Mouse (Mus musculus) liver, adult 2 months (tissue): ENCODE results near the gene Gm5294. TPM values are rescaled to one million over a fixed set of nuclear protein-coding genes. Genes with fewer than 3 reads are reported as not detected.

Experiments
- DNase-seq: peaks from one replicate; pipeline ENCODE4 v3.0.0-alpha.2; 2011; ENCODE audit warnings: low read depth, low spot score; ENCODE audit errors: extremely low read depth
- H3K27ac ChIP-seq: fragments of 200-500 bp; replicated peaks from 2 replicates; pipeline ENCODE4 v1.5.1; 2012; ENCODE audit warnings: low read depth, mild to moderate bottlenecking, control low read depth, inconsistent platforms, low read length; ENCODE audit not compliant: insufficient read depth
- H3K27me3 ChIP-seq: fragments of 200-500 bp; 2 replicates; pipeline ENCODE4 v1.6.1; 2012; ENCODE audit warnings: mild to moderate bottlenecking, moderate library complexity, low read length, inconsistent platforms; ENCODE audit not compliant: control insufficient read depth, insufficient read depth
- H3K36me3 ChIP-seq: fragments of 200-500 bp; 2 replicates; pipeline ENCODE4 v1.6.1; 2012; ENCODE audit warnings: low read length, inconsistent platforms; ENCODE audit not compliant: control insufficient read depth, insufficient read depth
- H3K4me1 ChIP-seq: fragments of 200-500 bp; 2 replicates; pipeline ENCODE4 v1.6.1; 2011; ENCODE audit warnings: low read length; ENCODE audit not compliant: control insufficient read depth, insufficient read depth
- H3K4me3 ChIP-seq: fragments of 200-500 bp; 2 replicates; pipeline ENCODE4 v1.5.1; 2011; ENCODE audit warnings: low read depth, mild to moderate bottlenecking, control low read depth, low read length, moderate library complexity; ENCODE audit not compliant: insufficient read depth
- H3K79me2 ChIP-seq: fragments of 200-500 bp; 2 replicates; pipeline ENCODE4 v1.6.1; 2012; ENCODE audit warnings: inconsistent platforms, mild to moderate bottlenecking, low read length, moderate library complexity; ENCODE audit not compliant: control insufficient read depth, insufficient read depth
- H3K9ac ChIP-seq: fragments of 200-500 bp; 2 replicates; pipeline ENCODE4 v1.6.1; 2012; ENCODE audit warnings: low read depth, mild to moderate bottlenecking, control low read depth, inconsistent platforms, low read length
- CTCF ChIP-seq: fragments of 200-500 bp; IDR thresholded peaks from 2 replicates; pipeline ENCODE4 v1.5.1; 2011; ENCODE audit warnings: low read depth, low read length, control low read depth
- POLR2A ChIP-seq: fragments of 200-500 bp; IDR thresholded peaks from 2 replicates; pipeline ENCODE4 v1.6.1; 2011; ENCODE audit warnings: low read length, control low read depth; ENCODE audit not compliant: insufficient read depth; ENCODE audit errors: extremely low read depth
- WGBS: fragments of 180-500 bp; shearing (Covaris S2); methylation state at CpG from one replicate; pipeline ENCODE4 v1.1.7; 2018; 5-methylcytosine and 5-hydroxymethylcytosine counted together
- polyA plus RNA-seq: library from polyadenylated mRNA; depleted of rRNA; stranded (reverse); fragments of >200 nt; gene quantifications from 2 replicates; pipeline ENCODE4 v1.2.3, GENCODE M21; 2012; rRNA removed
- total RNA-seq: library from RNA; depleted of rRNA; stranded (reverse); fragments of >200 nt; gene quantifications from 2 replicates; pipeline ENCODE4 v1.2.3, GENCODE M21; 2014; rRNA removed

Gm5294 gene
- total RNA-seq (not detected in 2 replicates), polyA plus RNA-seq (not detected in 2 replicates)

DNA sequence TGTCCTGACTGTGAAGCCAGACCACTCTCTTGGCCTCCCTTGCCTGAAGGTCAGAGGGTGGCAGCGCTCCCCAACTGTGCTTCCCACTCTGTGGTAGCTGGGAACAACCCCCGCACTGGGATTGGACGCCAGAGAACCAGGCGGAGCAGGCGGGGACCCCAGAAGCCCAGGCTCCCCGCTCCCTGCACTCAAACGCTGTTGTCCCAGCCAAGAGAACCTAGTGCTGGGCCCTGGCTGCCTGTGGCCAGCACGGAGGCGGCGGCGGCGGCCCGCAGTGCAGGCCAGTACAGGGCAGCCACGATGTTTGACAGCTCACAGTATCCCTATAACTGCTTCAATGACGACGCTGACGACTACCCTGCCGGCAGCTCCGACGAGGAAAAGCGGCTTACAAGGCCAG, at the start of gene Gm5294:
Gene Gm5294, plus strand, starts transcription at position 301 of the 400 bp plus-strand sequence.
- peak within 1 kb of the TSS; percentile 41; the same call in 1 of the 2 replicates for H3K4me3 ChIP-seq
- no peak within 1 kb of the TSS for H3K27ac ChIP-seq
- peaks cover 6% of the 10 kb centered on the region for H3K4me1 ChIP-seq
- DNase-seq: no peak
- no peaks in the 10 kb centered on the region for H3K36me3 ChIP-seq
- no peaks in the 10 kb centered on the region for H3K79me2 ChIP-seq
- 0 out of 2 replicates have a peak within 1 kb of the TSS, but pooled peaks have one; percentile 26 for H3K9ac ChIP-seq
- 68% methylated on average over 21 of the region's 21 CpGs for WGBS
- peaks cover 3% of the 10 kb centered on the region; the same call in 1 of the 2 replicates for H3K27me3 ChIP-seq
- no peak for TF ChIP-seq POLR2A
- no peak for TF ChIP-seq CTCF

DNA sequence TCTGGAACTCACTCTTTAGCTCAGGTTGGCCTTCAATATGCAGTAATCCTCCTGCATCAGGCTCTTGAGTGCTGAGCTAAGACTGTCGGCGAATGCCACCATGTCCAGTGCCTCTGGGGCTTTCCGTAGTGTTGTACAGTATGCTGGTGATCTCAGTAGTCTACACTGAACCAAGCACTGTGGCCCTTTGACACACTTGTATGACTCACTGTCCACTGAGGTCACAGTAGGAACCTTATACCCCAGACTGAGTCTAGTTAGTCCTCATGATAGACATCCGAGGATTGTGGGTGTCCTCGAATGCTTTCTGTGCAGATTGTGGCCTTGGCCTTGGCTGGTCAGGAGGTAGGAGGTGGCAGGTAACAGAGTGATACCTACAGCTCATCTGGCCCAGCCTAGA, 44.8 kb upstream of the Gm5294 start:
- H3K4me3 ChIP-seq: no peak overlapping the region
- no peak overlapping the region for H3K9ac ChIP-seq
- 0 out of 2 replicates have a peak overlapping the region, but pooled peaks have one; percentile 6 for H3K27ac ChIP-seq
- peaks cover 42% of the 10 kb centered on the region for H3K4me1 ChIP-seq
- no peaks in the 10 kb centered on the region for H3K27me3 ChIP-seq
- TF ChIP-seq CTCF (no peak), POLR2A (no peak)
- peaks cover under 1% of the 10 kb centered on the region; the same call in 1 of the 2 replicates for H3K36me3 ChIP-seq
- 66% methylated on average over 5 of the region's 5 CpGs for WGBS
- no peak for DNase-seq
- peaks cover 26% of the 10 kb centered on the region; the same call in 1 of the 2 replicates for H3K79me2 ChIP-seq

DNA sequence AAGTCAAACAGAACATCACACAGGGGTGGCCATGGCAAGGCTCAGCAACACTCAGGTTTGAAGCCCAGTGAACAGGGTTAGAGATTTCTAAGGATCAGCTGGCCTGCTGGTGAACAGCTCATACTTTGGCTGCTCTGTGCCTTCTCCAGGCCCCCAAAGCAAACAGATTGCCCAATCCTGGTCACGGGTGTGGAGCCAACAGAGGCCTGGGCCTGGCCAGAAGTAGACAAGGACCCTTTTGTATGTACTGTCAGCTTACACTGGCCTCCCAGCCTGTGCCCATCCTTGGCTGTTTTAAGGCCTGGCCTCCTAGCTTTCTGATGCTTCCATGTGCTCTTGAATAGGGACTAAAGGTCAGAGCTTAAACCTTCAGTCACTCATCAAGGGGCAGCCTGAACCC, 43.5 kb upstream of the Gm5294 start:
- no peak for TF ChIP-seq CTCF
- no peak for TF ChIP-seq POLR2A
- H3K4me3 ChIP-seq: no peak overlapping the region
- WGBS: 21% methylated on average over 1 of the region's 1 CpGs

DNA sequence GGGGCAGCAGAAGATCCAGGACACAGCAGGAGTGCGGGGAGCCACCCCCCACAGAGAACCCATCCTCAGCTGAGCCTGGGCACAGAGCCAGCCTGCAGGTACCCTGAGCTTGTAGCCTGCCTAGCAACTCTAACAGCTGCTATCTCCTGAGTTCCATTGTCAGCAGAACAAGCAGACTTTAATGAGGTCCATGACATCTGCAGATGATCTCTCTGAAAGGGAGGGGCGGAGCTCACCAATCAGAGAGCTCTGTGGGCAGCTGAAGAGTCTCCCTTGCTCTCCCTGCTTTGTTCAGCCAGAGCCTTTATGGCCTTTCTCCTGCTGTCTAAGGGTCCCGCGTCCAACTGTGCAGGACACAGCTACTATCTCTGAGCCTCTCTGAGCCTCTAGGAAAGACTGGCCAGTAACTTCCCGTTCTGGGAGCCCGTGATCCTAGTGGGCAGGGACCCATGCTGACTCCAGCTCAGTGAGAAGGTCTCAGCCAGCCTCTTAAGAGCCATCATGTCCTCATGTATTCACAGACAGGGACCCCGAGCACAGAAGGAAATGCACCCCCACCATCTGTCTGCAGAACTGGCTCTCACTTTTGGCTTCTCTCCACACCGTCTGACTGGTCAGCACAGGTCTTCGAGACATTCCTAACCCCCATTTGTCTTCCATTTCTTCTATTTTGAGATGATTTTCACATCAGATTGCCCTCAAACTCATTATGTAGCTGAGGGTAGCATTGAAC, 41.0 kb upstream of the Gm5294 start:
- DNase-seq: no peak
- WGBS: 87% methylated on average over 9 of the region's 9 CpGs
- Histone ChIP-seq H3K4me1 (peaks cover 37% of the 10 kb centered on the region), H3K4me3 (no peak overlapping the region), H3K27me3 (no peaks in the 10 kb centered on the region), H3K9ac (no peak overlapping the region), H3K36me3 (peaks cover 4% of the 10 kb centered on the region; the same call in 1 of the 2 replicates), H3K79me2 (peaks cover 24% of the 10 kb centered on the region; the same call in 1 of the 2 replicates), H3K27ac (no peak overlapping the region)
- no peak for TF ChIP-seq CTCF

More for the DNA sequence above, 43.5 kb upstream of the Gm5294 start:
- no peaks in the 10 kb centered on the region for H3K27me3 ChIP-seq
- H3K9ac ChIP-seq: peak overlapping the region; percentile 13; the same call in 1 of the 2 replicates
- H3K4me1 ChIP-seq: peaks cover 42% of the 10 kb centered on the region
- peaks cover 2% of the 10 kb centered on the region; the same call in 1 of the 2 replicates for H3K36me3 ChIP-seq
- H3K27ac ChIP-seq: peak overlapping the region; percentile 76
- peak; percentile 87 for DNase-seq
- H3K79me2 ChIP-seq: peaks cover 24% of the 10 kb centered on the region; the same call in 1 of the 2 replicates

DNA sequence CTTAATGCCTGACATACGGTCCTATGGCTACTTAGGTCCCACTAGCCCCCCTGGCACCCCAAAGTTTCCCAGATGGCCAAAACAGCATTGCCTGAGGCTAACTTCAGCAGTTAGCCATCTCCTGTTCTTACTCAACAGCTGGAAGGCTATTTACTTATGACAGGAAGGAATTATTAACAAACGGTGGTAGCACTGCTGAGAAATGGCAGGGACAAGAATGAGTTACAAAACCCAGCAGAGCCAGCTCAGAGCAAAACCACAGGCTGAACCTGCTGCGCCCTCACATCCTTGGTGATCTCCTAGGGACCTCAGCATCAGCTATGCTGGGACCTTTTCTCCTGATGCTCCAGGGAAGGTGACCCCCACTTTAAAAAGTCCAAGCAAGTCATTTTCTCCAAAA, 40.2 kb upstream of the Gm5294 start:
- DNase-seq: peak; percentile 48
- WGBS: 54% methylated on average over 3 of the region's 3 CpGs

GRCm38 (mm10) chr5:138782697-138783096, 37.2 kb upstream of the Gm5294 start:
- peaks cover 5% of the 10 kb centered on the region; the same call in 1 of the 2 replicates for H3K36me3 ChIP-seq
- no peak overlapping the region for H3K27ac ChIP-seq
- peaks cover 7% of the 10 kb centered on the region for H3K4me1 ChIP-seq
- no peak for TF ChIP-seq CTCF
- TF ChIP-seq POLR2A: no peak
- H3K4me3 ChIP-seq: no peak overlapping the region
- WGBS: 42% methylated on average over 1 of the region's 1 CpGs
- no peak overlapping the region for H3K9ac ChIP-seq
- H3K79me2 ChIP-seq: peaks cover 18% of the 10 kb centered on the region
- no peaks in the 10 kb centered on the region for H3K27me3 ChIP-seq
- DNase-seq: peak; percentile 70

More for the DNA sequence above, 40.2 kb upstream of the Gm5294 start:
- H3K27ac ChIP-seq: no peak overlapping the region
- peaks cover 5% of the 10 kb centered on the region; the same call in 1 of the 2 replicates for H3K36me3 ChIP-seq
- H3K4me3 ChIP-seq: no peak overlapping the region
- no peak overlapping the region for H3K9ac ChIP-seq
- peaks cover 29% of the 10 kb centered on the region for H3K79me2 ChIP-seq
- H3K4me1 ChIP-seq: peaks cover 31% of the 10 kb centered on the region
- no peak for TF ChIP-seq CTCF
- TF ChIP-seq POLR2A: no peak
- no peaks in the 10 kb centered on the region for H3K27me3 ChIP-seq
